In the genomic region with DNA sequence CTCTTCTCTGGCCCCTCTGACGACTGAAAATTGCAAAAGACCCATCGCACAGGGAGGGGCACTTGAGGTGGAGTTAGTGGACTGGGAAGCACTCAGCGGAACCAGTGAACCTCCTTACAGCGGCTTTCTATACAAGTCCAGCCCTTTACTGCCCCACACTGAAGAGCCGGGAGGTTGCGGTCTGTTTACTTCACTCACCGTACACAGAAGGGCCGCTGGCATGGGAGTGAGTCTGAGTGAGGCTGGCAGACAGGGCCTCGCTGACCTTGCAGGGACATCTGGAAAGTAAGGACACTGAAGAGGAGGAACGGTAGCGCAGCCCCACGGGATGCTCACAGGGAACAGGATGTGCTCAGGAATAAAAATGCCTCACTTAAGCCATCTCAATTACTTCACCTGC, we compare ENCODE assay signal across 18 mouse cellular contexts.
DNase-seq lines count a peak whose midpoint lies in the region; TF ChIP-seq lines count a peak whose summit lies in the region.
"Had no signal": no experiment of that assay in that cellular context is flagged by ENCODE, and none has a peak within 500 bp of the region (broad histone marks: within the 10 kb centered on the region; RNA-seq: fewer than 3 reads in every experiment).

No protein-coding gene starts in this region.

- TF ChIP-seq EP300 in heart, adult 2 months (IDR thresholded peaks at IDR 0.05; ENCODE audit: insufficient read depth, low read depth, low read length): no peak

- H3K9ac ChIP-seq in heart, adult 2 months (ENCODE audit: low read depth, low read length): no peak overlapping the region
- H3K9ac ChIP-seq: forebrain, embryonic 12.5 days; limb, embryonic 12.5 days; liver, embryonic 14.5 days; midbrain, embryonic 12.5 days; neural tube, embryonic 12.5 days had no signal

- H3K79me2 ChIP-seq in heart, adult 2 months (replicated peaks; ENCODE audit: control insufficient read depth, insufficient read depth, low read length): no peaks in the 10 kb centered on the region

- intact Hi-C loops in heart, adult 2 months (cut with DNase I): no loop called here

- 63% methylated on average over 12 of the region's 12 CpGs for WGBS in heart, adult 2 months

- H3K27ac ChIP-seq in heart, adult 2 months: no peak overlapping the region
- H3K27ac ChIP-seq: forebrain, embryonic 12.5 days; gastrocnemius, adult 2 months; limb, embryonic 12.5 days; liver, embryonic 14.5 days; midbrain, embryonic 12.5 days; neural tube, embryonic 12.5 days; stomach, postnatal 0 days had no signal

- DNase-seq in heart, postnatal 4 days: peak; percentile 36
- DNase-seq in heart, adult 2 months: no peak
- peak; percentile 32 for DNase-seq in kidney, postnatal 10 days
- DNase-seq in kidney, adult 8-10 months: no peak
- peak; percentile 62 for DNase-seq in ovary, adult 18-20 months (ENCODE audit: low spot score)
- no peak for DNase-seq in ovary, postnatal 14 days (ENCODE audit: low spot score)
- no peak for DNase-seq in left cerebral cortex, adult 8-10 months (ENCODE audit: low spot score in 2 of 2)
- DNase-seq: cerebellum, adult 2 months; cerebellum, postnatal 36 days; gastrocnemius, adult 2 months; layer of hippocampus, adult 9-11 months; right cerebral cortex, adult 18-20 months had no signal

- no peak for TF ChIP-seq CTCF in heart, adult 2 months (IDR thresholded peaks at IDR 0.05)

- no peaks in the 10 kb centered on the region for H3K36me3 ChIP-seq in heart, adult 2 months (ENCODE audit: control insufficient read depth, insufficient read depth, low read length)
- H3K36me3 ChIP-seq: forebrain, embryonic 12.5 days; midbrain, embryonic 12.5 days; neural tube, embryonic 12.5 days had no signal

- no peaks in the 10 kb centered on the region for H3K27me3 ChIP-seq in heart, adult 2 months (ENCODE audit: control insufficient read depth, insufficient read depth, low read length)
- H3K27me3 ChIP-seq: forebrain, embryonic 12.5 days; limb, embryonic 12.5 days; midbrain, embryonic 12.5 days; neural tube, embryonic 12.5 days had no signal

- TF ChIP-seq POLR2A in heart, adult 2 months (IDR thresholded peaks at IDR 0.05; ENCODE audit: insufficient read depth, low read depth, low read length): no peak

- no peak overlapping the region for H3K4me3 ChIP-seq in heart, adult 2 months
- H3K4me3 ChIP-seq: forebrain, embryonic 12.5 days; gastrocnemius, adult 2 months; limb, embryonic 12.5 days; midbrain, embryonic 12.5 days; neural tube, embryonic 12.5 days had no signal

- no peaks in the 10 kb centered on the region; the same call in 1 of the 2 replicates for H3K4me1 ChIP-seq in heart, adult 2 months (ENCODE audit: control insufficient read depth, insufficient read depth, low read length)

Comparison
In these comparisons a context has a peak if more than half of its experiments do, and no peak if none do; other contexts are left out.
1. DNase-seq: peak in heart, postnatal 4 days (single experiment), kidney, postnatal 10 days (single experiment) and ovary, adult 18-20 months (single experiment); none in heart, adult 2 months (0 of 2), kidney, adult 8-10 months (0 of 2), ovary, postnatal 14 days (single experiment) and left cerebral cortex, adult 8-10 months (0 of 2).